Mouse (Mus musculus): ENCODE results near the gene Nfya. TPM values are rescaled to one million over a fixed set of nuclear protein-coding genes. Genes with fewer than 3 reads are reported as not detected.

Nfya gene
- polyA plus RNA-seq, 1 experiment, result 45.8 TPM

GRCm38 (mm10) chr17:48431054-48431453 lies 21.3 kb upstream of the Nfya start:
- no peaks in the 10 kb centered on the region for H3K27me3 ChIP-seq (replicated peaks; ENCODE audit: control insufficient read depth, insufficient read depth, low read length)
- TF ChIP-seq POLR2A (IDR thresholded peaks at IDR 0.05; ENCODE audit: low read depth, low read length) (no peak), CTCF (conservative IDR thresholded peaks at IDR 0.05; ENCODE audit: insufficient read depth, insufficient read length, low read depth, low read length) (no peak)
- H3K4me3 ChIP-seq (ENCODE audit: insufficient read depth, low read depth, low read length), result no peak overlapping the region
- 80% methylated on average over 5 of the region's 5 CpGs for WGBS
- no peaks in the 10 kb centered on the region for H3K36me3 ChIP-seq (ENCODE audit: control insufficient read depth, insufficient read depth, low read length)
- peaks cover 7% of the 10 kb centered on the region; the same call in 1 of the 2 replicates for H3K4me1 ChIP-seq (ENCODE audit: control insufficient read depth, insufficient read depth, low read length)
- H3K27ac ChIP-seq (ENCODE audit: insufficient read depth, low read depth, low read length), result no peak overlapping the region
- no peak for DNase-seq

GRCm38 (mm10) chr17:48430394-48430793 lies 20.7 kb upstream of the Nfya start:
- H3K27ac ChIP-seq (ENCODE audit: insufficient read depth, low read depth, low read length), result no peak overlapping the region
- no peak overlapping the region for H3K4me3 ChIP-seq (ENCODE audit: insufficient read depth, low read depth, low read length)
- peaks cover 7% of the 10 kb centered on the region; the same call in 1 of the 2 replicates for H3K4me1 ChIP-seq (ENCODE audit: control insufficient read depth, insufficient read depth, low read length)
- WGBS, result 43% methylated on average over 5 of the region's 5 CpGs
- DNase-seq, result no peak
- no peak for TF ChIP-seq POLR2A (IDR thresholded peaks at IDR 0.05; ENCODE audit: low read depth, low read length)
- no peak for TF ChIP-seq CTCF (conservative IDR thresholded peaks at IDR 0.05; ENCODE audit: insufficient read depth, insufficient read length, low read depth, low read length)
- no peaks in the 10 kb centered on the region for H3K27me3 ChIP-seq (replicated peaks; ENCODE audit: control insufficient read depth, insufficient read depth, low read length)
- no peaks in the 10 kb centered on the region for H3K36me3 ChIP-seq (ENCODE audit: control insufficient read depth, insufficient read depth, low read length)

GRCm38 (mm10) chr17:48427852-48428530 lies 18.3 kb upstream of the Nfya start:
- Histone ChIP-seq H3K27ac (ENCODE audit: insufficient read depth, low read depth, low read length) (no peak overlapping the region), H3K4me1 (ENCODE audit: control insufficient read depth, insufficient read depth, low read length) (peaks cover 13% of the 10 kb centered on the region), H3K36me3 (ENCODE audit: control insufficient read depth, insufficient read depth, low read length) (no peaks in the 10 kb centered on the region), H3K4me3 (ENCODE audit: insufficient read depth, low read depth, low read length) (no peak overlapping the region), H3K27me3 (replicated peaks; ENCODE audit: control insufficient read depth, insufficient read depth, low read length) (no peaks in the 10 kb centered on the region)
- WGBS, result 60% methylated on average over 11 of the region's 11 CpGs
- no peak for TF ChIP-seq CTCF (conservative IDR thresholded peaks at IDR 0.05; ENCODE audit: insufficient read depth, insufficient read length, low read depth, low read length)
- TF ChIP-seq POLR2A (IDR thresholded peaks at IDR 0.05; ENCODE audit: low read depth, low read length), result no peak
- no peak for DNase-seq

- Histone ChIP-seq H3K27ac (ENCODE audit: insufficient read depth, low read depth, low read length) (no peak overlapping the region), H3K4me1 (ENCODE audit: control insufficient read depth, insufficient read depth, low read length) (peaks cover 13% of the 10 kb centered on the region), H3K36me3 (ENCODE audit: control insufficient read depth, insufficient read depth, low read length) (no peaks in the 10 kb centered on the region), H3K4me3 (ENCODE audit: insufficient read depth, low read depth, low read length) (no peak overlapping the region), H3K27me3 (replicated peaks; ENCODE audit: control insufficient read depth, insufficient read depth, low read length) (no peaks in the 10 kb centered on the region)
- no peak for TF ChIP-seq POLR2A (IDR thresholded peaks at IDR 0.05; ENCODE audit: low read depth, low read length)
- TF ChIP-seq CTCF (conservative IDR thresholded peaks at IDR 0.05; ENCODE audit: insufficient read depth, insufficient read length, low read depth, low read length), result no peak
- 55% methylated on average over 13 of the region's 13 CpGs for WGBS
- DNase-seq, result no peak
Observed at GRCm38 (mm10) chr17:48426991-48427750, 17.5 kb upstream of the Nfya start.

- no peak overlapping the region for H3K27ac ChIP-seq (ENCODE audit: insufficient read depth, low read depth, low read length)
- peaks cover 13% of the 10 kb centered on the region for H3K4me1 ChIP-seq (ENCODE audit: control insufficient read depth, insufficient read depth, low read length)
- DNase-seq, result no peak
- H3K36me3 ChIP-seq (ENCODE audit: control insufficient read depth, insufficient read depth, low read length), result no peaks in the 10 kb centered on the region
- 52% methylated on average over 9 of the region's 9 CpGs for WGBS
- TF ChIP-seq CTCF (conservative IDR thresholded peaks at IDR 0.05; ENCODE audit: insufficient read depth, insufficient read length, low read depth, low read length), result no peak
- no peak for TF ChIP-seq POLR2A (IDR thresholded peaks at IDR 0.05; ENCODE audit: low read depth, low read length)
- no peak overlapping the region for H3K4me3 ChIP-seq (ENCODE audit: insufficient read depth, low read depth, low read length)
- H3K27me3 ChIP-seq (replicated peaks; ENCODE audit: control insufficient read depth, insufficient read depth, low read length), result no peaks in the 10 kb centered on the region
Observed at GRCm38 (mm10) chr17:48425823-48426612, 16.3 kb upstream of the Nfya start.

- WGBS, result 74% methylated on average over 9 of the region's 9 CpGs
- Histone ChIP-seq H3K27me3 (replicated peaks; ENCODE audit: control insufficient read depth, insufficient read depth, low read length) (no peaks in the 10 kb centered on the region), H3K36me3 (ENCODE audit: control insufficient read depth, insufficient read depth, low read length) (no peaks in the 10 kb centered on the region), H3K4me3 (ENCODE audit: insufficient read depth, low read depth, low read length) (no peak overlapping the region), H3K4me1 (ENCODE audit: control insufficient read depth, insufficient read depth, low read length) (peaks cover 13% of the 10 kb centered on the region), H3K27ac (ENCODE audit: insufficient read depth, low read depth, low read length) (peak overlapping the region; percentile 28; the same call in 1 of the 2 replicates)
- peak; percentile 60 for DNase-seq
- no peak for TF ChIP-seq CTCF (conservative IDR thresholded peaks at IDR 0.05; ENCODE audit: insufficient read depth, insufficient read length, low read depth, low read length)
- TF ChIP-seq POLR2A (IDR thresholded peaks at IDR 0.05; ENCODE audit: low read depth, low read length), result no peak
Observed at GRCm38 (mm10) chr17:48424237-48424636, 14.5 kb upstream of the Nfya start.

Measured in kidney, adult 2 months (tissue).